In genomic region chr11:44501477-44501876, GRCm38 (mm10) we compare ENCODE assay signal across 24 mouse cellular contexts.
"Had no signal": no experiment of that assay in that cellular context is flagged by ENCODE, and none has a peak within 500 bp of the region (broad histone marks: within the 10 kb centered on the region; RNA-seq: fewer than 3 reads in every experiment).

No protein-coding gene starts in this region.

- H3K27ac ChIP-seq: gastrocnemius, adult 2 months; heart, embryonic 10.5 days; hindbrain, embryonic 10.5 days; hindbrain, embryonic 12.5 days; hindbrain, embryonic 14.5 days; intestine, embryonic 15.5 days; limb, embryonic 13.5 days; limb, embryonic 15.5 days; liver, embryonic 12.5 days had no signal

- DNase-seq: gastrocnemius, adult 2 months; gastrocnemius, postnatal 10 days; gastrocnemius, postnatal 25 days; heart, adult 18-20 months; heart, postnatal 10 days; heart, postnatal 4 days; kidney, adult 18-20 months; kidney, adult 8-10 months; kidney, postnatal 10 days; kidney, postnatal 25 days; kidney, postnatal 4 days; left cerebral cortex, postnatal 4 days had no signal

- H3K4me3 ChIP-seq: gastrocnemius, adult 2 months; heart, embryonic 10.5 days; heart, embryonic 12.5 days; hindbrain, embryonic 10.5 days; hindbrain, embryonic 12.5 days; intestine, embryonic 15.5 days; layer of hippocampus, adult 2 months; limb, embryonic 13.5 days; limb, embryonic 15.5 days; liver, embryonic 12.5 days had no signal

- ATAC-seq: hindbrain, embryonic 16.5 days; intestine, embryonic 15.5 days; intestine, postnatal 0 days; liver, embryonic 12.5 days had no signal
